Mouse (Mus musculus) G1E (cell line): ENCODE measurements around the gene Hoxc12.

Experiments used
- CTCF ChIP-seq: IDR thresholded peaks from 2 replicates; pipeline ENCODE4 v1.5.1; 2012; ENCODE audit warnings: low read depth, low read length, inconsistent platforms, mixed read lengths
- GATA1 ChIP-seq: IDR thresholded peaks from 2 replicates; pipeline ENCODE4 v1.6.1; 2012; ENCODE audit warnings: borderline replicate concordance, low read length, inconsistent platforms, mixed read lengths
- GATA2 ChIP-seq: IDR thresholded peaks from 2 replicates; pipeline ENCODE4 v1.6.1; 2012; ENCODE audit warnings: low read depth, low read length, inconsistent platforms, borderline replicate concordance
- POLR2AphosphoS5 ChIP-seq: IDR thresholded peaks from 2 replicates; pipeline ENCODE4 v1.6.1; 2012; ENCODE audit warnings: low read depth, low read length, inconsistent platforms; ENCODE audit not compliant: insufficient replicate concordance
- TAL1 ChIP-seq: conservative IDR thresholded peaks from 2 replicates; pipeline ENCODE4 v1.6.1; 2012; ENCODE audit warnings: low read depth, low read length, inconsistent platforms, mixed read lengths

DNA sequence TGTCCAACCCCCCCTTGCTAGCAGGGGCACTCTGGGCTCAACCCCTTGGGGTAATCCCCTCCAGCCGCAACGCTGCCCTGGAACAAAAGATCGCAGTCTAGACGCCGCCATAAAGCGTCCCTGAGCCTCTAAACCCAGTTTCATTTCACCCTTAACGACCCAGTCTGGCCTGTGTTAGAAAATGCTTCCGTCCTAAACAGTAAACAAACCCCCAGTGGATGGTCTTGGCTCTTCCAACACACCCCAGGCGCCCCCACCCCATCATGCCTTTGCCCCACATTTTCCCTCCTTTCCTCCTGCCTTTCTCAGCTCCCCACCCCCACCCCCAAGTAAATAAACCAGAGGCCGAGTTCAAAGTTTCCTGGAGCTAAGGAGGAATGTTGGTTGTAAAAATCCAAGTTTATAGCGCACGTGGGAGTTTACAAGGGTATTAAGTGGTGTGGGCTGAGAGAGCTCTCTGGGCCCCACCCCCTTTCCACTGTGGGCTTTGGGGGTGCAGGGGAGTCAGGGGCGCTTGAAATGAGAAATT, 23.2 kb downstream of the Hoxc12 start:
- no peak for TF ChIP-seq CTCF
- TF ChIP-seq TAL1: no peak
- no peak for TF ChIP-seq POLR2AphosphoS5
- no peak for TF ChIP-seq GATA1
- TF ChIP-seq GATA2: no peak
